Comparison of ENCODE assay signal across 11 mouse cellular contexts in the genomic region with DNA sequence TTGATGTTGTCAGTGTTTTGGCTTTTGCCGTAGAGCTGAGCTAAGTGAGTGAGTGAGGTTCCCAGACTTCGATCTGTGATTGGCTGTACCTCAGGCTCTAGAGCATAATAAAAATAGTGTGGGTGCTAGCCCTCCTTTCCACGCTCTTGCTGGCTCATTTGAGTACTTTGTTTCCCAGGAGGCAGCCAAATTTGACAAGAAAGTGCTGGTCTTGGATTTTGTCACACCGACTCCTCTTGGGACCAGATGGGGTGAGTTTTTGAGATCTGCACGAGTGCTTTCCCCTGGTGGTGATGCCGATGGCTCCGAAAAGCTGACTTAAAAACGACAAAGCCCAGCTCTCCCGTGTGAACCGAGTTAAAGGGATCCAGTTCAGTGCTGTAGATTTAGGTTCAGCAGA. TPM values are rescaled to one million over a fixed set of nuclear protein-coding genes. Genes with fewer than 3 reads are reported as not detected.
"Had no signal": no experiment of that assay in that cellular context is flagged by ENCODE, and none has a peak within 500 bp of the region (broad histone marks: within the 10 kb centered on the region; RNA-seq: fewer than 3 reads in every experiment).

No protein-coding gene starts in this region.

- H3K27ac ChIP-seq: kidney, embryonic 15.5 days; left cerebral cortex, adult 2 months; liver, embryonic 13.5 days; macrophage; midbrain, embryonic 12.5 days; midbrain, embryonic 15.5 days; neural tube, embryonic 12.5 days; neural tube, embryonic 15.5 days; stomach, embryonic 15.5 days had no signal

- H3K9me3 ChIP-seq: kidney, embryonic 15.5 days; liver, embryonic 13.5 days; midbrain, embryonic 12.5 days; midbrain, embryonic 15.5 days; neural tube, embryonic 12.5 days; neural tube, embryonic 15.5 days; stomach, embryonic 15.5 days had no signal

- ATAC-seq: midbrain, embryonic 15.5 days had no signal

- H3K27me3 ChIP-seq: kidney, embryonic 15.5 days; liver, embryonic 13.5 days; midbrain, embryonic 12.5 days; midbrain, embryonic 15.5 days; neural tube, embryonic 12.5 days; neural tube, embryonic 15.5 days; stomach, embryonic 15.5 days had no signal

- DNase-seq: liver, embryonic 13.5 days had no signal

- H3K4me1 ChIP-seq: midbrain, embryonic 12.5 days; neural tube, embryonic 12.5 days had no signal

- H3K4me2 ChIP-seq: kidney, embryonic 15.5 days; liver, embryonic 13.5 days; lung, embryonic 14.5 days; midbrain, embryonic 12.5 days; midbrain, embryonic 15.5 days; neural tube, embryonic 12.5 days; neural tube, embryonic 15.5 days; stomach, embryonic 15.5 days had no signal

- H3K4me3 ChIP-seq: kidney, embryonic 15.5 days; left cerebral cortex, adult 2 months; liver, embryonic 13.5 days; midbrain, embryonic 12.5 days; midbrain, embryonic 15.5 days; neural tube, embryonic 12.5 days; neural tube, embryonic 15.5 days; stomach, embryonic 15.5 days had no signal

- H3K9ac ChIP-seq: kidney, embryonic 15.5 days; liver, embryonic 13.5 days; lung, embryonic 14.5 days; midbrain, embryonic 12.5 days; midbrain, embryonic 15.5 days; neural tube, embryonic 12.5 days; neural tube, embryonic 15.5 days; stomach, embryonic 15.5 days had no signal

RNA-seq across cellular contexts. Expression of a gene that starts 9.0 kb away (rescaled TPM):
- polyA plus RNA-seq: lung, postnatal 0 days had no signal
